Mouse (Mus musculus) lung, postnatal 0 days (tissue): Measurements from ENCODE around the gene Dab2ip.

Experiments
- CTCF ChIP-seq: IDR thresholded peaks from 2 replicates; pipeline ENCODE4 v1.5.1; 2016; ENCODE audit warnings: antibody characterized with exemption, mild to moderate bottlenecking
- EP300 ChIP-seq: IDR thresholded peaks from 2 replicates; pipeline ENCODE4 v1.6.1; 2016; ENCODE audit warnings: antibody characterized with exemption, mild to moderate bottlenecking, control low read depth

DNA sequence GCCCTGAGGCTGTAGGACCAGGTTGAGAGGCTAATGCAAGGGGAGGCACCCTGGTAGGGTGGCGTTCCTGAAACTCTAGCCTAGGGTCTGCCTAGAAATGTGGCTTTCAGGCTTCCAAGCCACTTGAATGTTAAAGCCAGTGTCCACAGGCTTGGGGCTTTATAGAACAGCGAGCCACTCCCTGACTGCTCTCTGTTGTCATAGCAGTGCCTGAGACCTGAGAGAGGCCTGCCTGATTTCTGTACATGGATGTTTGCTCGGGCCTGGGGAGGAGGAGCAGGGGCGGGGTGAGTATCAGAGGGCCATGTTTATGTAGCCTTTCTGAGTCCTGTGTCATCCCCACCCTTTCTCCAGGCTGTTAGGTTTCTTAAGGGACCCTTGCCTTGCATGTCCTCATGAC is 94.9 kb downstream of the Dab2ip start:
- no peak for TF ChIP-seq CTCF
- no peak for TF ChIP-seq EP300
